Mouse (Mus musculus) hindbrain, postnatal 0 days (tissue): ENCODE measurements around the gene Lpar6. TPM values are rescaled to one million over a fixed set of nuclear protein-coding genes. Genes with fewer than 3 reads are reported as not detected.

Experiments used
- ATAC-seq: fragments of 200-750 bp; cut with Nextera tagmentation; 2 replicates; pipeline ENCODE4 v1.8.0; 2017; ENCODE audit warnings: mild to moderate bottlenecking, moderate TSS enrichment, moderate library complexity
- DNase-seq: peaks from one replicate; pipeline ENCODE4 v3.0.0-alpha.2; 2015; ENCODE audit warnings: low spot score
- H3K27ac ChIP-seq: fragments of 300-500 bp; sonication (generic); 2 replicates; pipeline ENCODE4 v1.5.1; 2014; ENCODE audit warnings: mild to moderate bottlenecking
- H3K27me3 ChIP-seq: fragments of 300-500 bp; sonication (generic); 2 replicates; pipeline ENCODE4 v1.6.1; 2014; ENCODE audit warnings: low read length, mixed read lengths; ENCODE audit not compliant: insufficient read depth
- H3K36me3 ChIP-seq: fragments of 300-500 bp; sonication (generic); 2 replicates; pipeline ENCODE4 v1.6.1; 2014; ENCODE audit warnings: low read length, mixed read lengths; ENCODE audit not compliant: insufficient read depth
- H3K4me1 ChIP-seq: fragments of 300-500 bp; sonication (generic); 2 replicates; pipeline ENCODE4 v1.6.1; 2014; ENCODE audit warnings: antibody characterized with exemption, low read length, mixed read lengths; ENCODE audit not compliant: insufficient read depth
- H3K4me2 ChIP-seq: fragments of 300-500 bp; sonication (generic); 2 replicates; pipeline ENCODE4 v1.6.1; 2014; ENCODE audit warnings: low read depth, mild to moderate bottlenecking, low read length, moderate library complexity, mixed read lengths
- H3K4me3 ChIP-seq: fragments of 300-500 bp; sonication (generic); 2 replicates; pipeline ENCODE4 v1.5.1; 2014; ENCODE audit warnings: low read length
- H3K9ac ChIP-seq: fragments of 300-500 bp; sonication (generic); replicated peaks from 2 replicates; pipeline ENCODE4 v1.6.1; 2014; ENCODE audit warnings: mild to moderate bottlenecking, low read length, moderate library complexity, mixed read lengths
- H3K9me3 ChIP-seq: fragments of 300-500 bp; sonication (generic); 2 replicates; pipeline ENCODE4 v1.6.1; 2016; ENCODE audit warnings: low read length, mixed read lengths
- CTCF ChIP-seq: IDR thresholded peaks from 2 replicates; pipeline ENCODE4 v1.5.1; 2016; ENCODE audit warnings: antibody characterized with exemption, control low read depth, low read depth
- WGBS: fragments of 180-500 bp; shearing (Covaris S2); extraction: QIAGEN DNeasy Blood & Tissue Kit; methylation state at CpG from one replicate; pipeline ENCODE4 v1.1.7; 2014; 5-methylcytosine and 5-hydroxymethylcytosine counted together
- polyA plus RNA-seq: library from polyadenylated mRNA; unstranded; fragments of >200 nt; fragmentation: Nextera tagmentation; extraction: Ambion mirVana; gene quantifications from 2 replicates; pipeline ENCODE4 v1.2.1, GENCODE M21; 2015
- total RNA-seq: library from RNA; depleted of rRNA; stranded (reverse); fragments of >200 nt; gene quantifications from 2 replicates; pipeline ENCODE4 v1.2.3, GENCODE M21; 2014; rRNA removed

Gene Lpar6
- 2.9 and 3.6 TPM in 2 replicates for total RNA-seq
- polyA plus RNA-seq: 2.6 and 2.7 TPM in 2 replicates

- peak within 1 kb of the TSS; percentile 78 for H3K27ac ChIP-seq
- peak within 1 kb of the TSS; percentile 47 for H3K4me3 ChIP-seq
- H3K36me3 ChIP-seq: no peaks in the 10 kb centered on the region
- peak within 1 kb of the TSS; percentile 64 for H3K4me2 ChIP-seq
- H3K27me3 ChIP-seq: no peaks in the 10 kb centered on the region
- peak within 1 kb of the TSS; percentile 55 for H3K9ac ChIP-seq
- DNase-seq (peak; percentile 73), ATAC-seq (peak; percentile 89)
- H3K9me3 ChIP-seq: no peaks in the 10 kb centered on the region
- WGBS: 3% methylated on average over 19 of the region's 19 CpGs
- TF ChIP-seq CTCF: peak; percentile 18; the same call in 1 of the 2 replicates
- H3K4me1 ChIP-seq: no peaks in the 10 kb centered on the region
These were observed at the start of gene Lpar6 for GRCm38 (mm10) chr14:73237848-73238321. Lpar6 (plus strand) TSS chr14:73237895.

GRCm38 (mm10) chr14:73199058-73199457 is 38.6 kb upstream of the Lpar6 start:
- Histone ChIP-seq H3K9me3 (no peaks in the 10 kb centered on the region), H3K4me2 (no peak overlapping the region), H3K4me3 (no peak overlapping the region), H3K27me3 (no peaks in the 10 kb centered on the region), H3K4me1 (no peaks in the 10 kb centered on the region), H3K36me3 (peaks cover 18% of the 10 kb centered on the region), H3K9ac (no peak overlapping the region), H3K27ac (no peak overlapping the region)
- TF ChIP-seq CTCF: no peak
- ATAC-seq (no peak), DNase-seq (no peak)
- WGBS: 72% methylated on average over 5 of the region's 5 CpGs

GRCm38 (mm10) chr14:73201447-73201846 is 36.2 kb upstream of the Lpar6 start:
- no peak for TF ChIP-seq CTCF
- 86% methylated on average over 3 of the region's 3 CpGs for WGBS

DNA sequence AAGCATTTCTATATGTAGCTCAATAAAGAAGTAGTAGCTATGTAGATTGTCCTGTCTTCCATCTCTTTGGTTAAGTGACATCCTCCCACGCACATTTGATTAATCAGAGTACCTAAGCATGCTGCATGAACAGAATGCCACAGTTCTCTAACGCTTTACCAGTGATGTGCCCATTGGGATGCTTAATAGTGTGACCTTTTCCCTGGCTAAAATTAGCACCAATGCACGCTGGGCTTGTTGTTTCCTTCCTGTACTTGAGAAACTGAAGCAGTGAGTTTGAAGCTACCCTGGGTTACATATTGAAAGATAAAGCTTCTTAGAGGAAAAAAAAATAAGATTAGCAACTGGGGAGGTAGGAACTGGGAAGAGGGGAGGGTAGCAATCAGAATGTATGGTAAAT is 33.7 kb upstream of the Lpar6 start:
- no peak for ATAC-seq
- no peaks in the 10 kb centered on the region for H3K36me3 ChIP-seq
- no peak overlapping the region for H3K4me2 ChIP-seq
- 72% methylated on average over 3 of the region's 3 CpGs for WGBS
- H3K9me3 ChIP-seq: no peaks in the 10 kb centered on the region
- no peak for DNase-seq
- TF ChIP-seq CTCF: no peak
- H3K9ac ChIP-seq: no peak overlapping the region
- no peaks in the 10 kb centered on the region for H3K4me1 ChIP-seq
- no peaks in the 10 kb centered on the region for H3K27me3 ChIP-seq
- H3K27ac ChIP-seq: no peak overlapping the region
- no peak overlapping the region for H3K4me3 ChIP-seq

More at GRCm38 (mm10) chr14:73201447-73201846, 36.2 kb upstream of the Lpar6 start:
- ATAC-seq (no peak), DNase-seq (no peak)
- no peak overlapping the region for H3K4me3 ChIP-seq
- H3K36me3 ChIP-seq: peaks cover 15% of the 10 kb centered on the region
- H3K9me3 ChIP-seq: no peaks in the 10 kb centered on the region
- H3K4me1 ChIP-seq: no peaks in the 10 kb centered on the region
- H3K27me3 ChIP-seq: no peaks in the 10 kb centered on the region
- no peak overlapping the region for H3K27ac ChIP-seq
- no peak overlapping the region for H3K9ac ChIP-seq
- H3K4me2 ChIP-seq: no peak overlapping the region

DNA sequence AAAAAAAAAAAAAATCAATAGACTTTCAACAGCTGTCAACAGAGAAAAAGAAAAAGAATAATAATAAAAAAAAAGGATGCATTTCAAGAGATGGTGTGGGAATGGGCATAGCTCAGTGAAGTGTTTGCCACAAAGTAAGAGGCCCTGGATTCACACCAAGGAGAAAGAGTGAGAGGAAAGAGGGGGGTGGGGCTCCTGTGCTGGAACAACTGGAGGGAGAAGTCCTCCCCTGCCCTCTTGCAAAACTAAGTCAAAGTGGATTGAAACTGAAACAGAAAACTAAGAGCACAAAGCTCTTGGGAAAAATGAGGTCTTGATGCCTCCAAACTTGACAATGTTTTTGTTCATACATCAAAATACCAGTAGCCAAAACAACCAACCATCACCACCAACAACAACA is 28.4 kb upstream of the Lpar6 start:
- ATAC-seq (no peak), DNase-seq (no peak)
- no peak overlapping the region for H3K27ac ChIP-seq
- H3K36me3 ChIP-seq: peaks cover 10% of the 10 kb centered on the region; the same call in 1 of the 2 replicates
- no peak overlapping the region for H3K4me3 ChIP-seq
- no peak for TF ChIP-seq CTCF
- H3K9me3 ChIP-seq: no peaks in the 10 kb centered on the region
- no peaks in the 10 kb centered on the region for H3K27me3 ChIP-seq
- no peak overlapping the region for H3K4me2 ChIP-seq
- no peaks in the 10 kb centered on the region for H3K4me1 ChIP-seq
- H3K9ac ChIP-seq: no peak overlapping the region

DNA sequence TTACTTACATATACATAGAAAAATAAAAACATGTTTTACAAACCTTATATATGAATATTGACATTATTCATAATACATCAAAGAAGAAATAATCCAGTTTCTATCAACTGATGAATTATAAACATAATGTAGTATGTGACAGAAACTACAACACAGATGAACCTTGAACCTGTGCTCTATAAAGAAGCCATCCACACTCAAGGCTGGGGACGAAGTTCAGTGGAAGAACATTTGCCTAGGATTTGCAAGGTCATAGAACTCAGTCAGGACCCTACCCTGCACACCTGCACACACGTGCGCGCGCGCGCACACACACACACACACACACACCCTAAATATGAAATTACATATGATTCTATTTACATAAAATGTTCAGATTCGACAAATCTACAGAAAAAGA is 27.5 kb upstream of the Lpar6 start:
- H3K36me3 ChIP-seq: peaks cover 10% of the 10 kb centered on the region; the same call in 1 of the 2 replicates
- H3K27me3 ChIP-seq: no peaks in the 10 kb centered on the region
- no peak overlapping the region for H3K4me3 ChIP-seq
- TF ChIP-seq CTCF: no peak
- H3K4me2 ChIP-seq: no peak overlapping the region
- ATAC-seq (no peak), DNase-seq (no peak)
- no peak overlapping the region for H3K9ac ChIP-seq
- H3K27ac ChIP-seq: no peak overlapping the region
- no peaks in the 10 kb centered on the region for H3K4me1 ChIP-seq
- WGBS: 95% methylated on average over 8 of the region's 8 CpGs
- H3K9me3 ChIP-seq: no peaks in the 10 kb centered on the region

- H3K4me1 ChIP-seq: no peaks in the 10 kb centered on the region
- no peak overlapping the region for H3K4me2 ChIP-seq
- no peaks in the 10 kb centered on the region for H3K9me3 ChIP-seq
- no peak for ATAC-seq
- no peak overlapping the region for H3K27ac ChIP-seq
- H3K9ac ChIP-seq: no peak overlapping the region
- no peak overlapping the region for H3K4me3 ChIP-seq
- no peaks in the 10 kb centered on the region for H3K27me3 ChIP-seq
- TF ChIP-seq CTCF: no peak
- WGBS: 92% methylated on average over 5 of the region's 5 CpGs
- H3K36me3 ChIP-seq: peaks cover 15% of the 10 kb centered on the region; the same call in 1 of the 2 replicates
- no peak for DNase-seq
These were observed 26.2 kb upstream of the Lpar6 start for GRCm38 (mm10) chr14:73211477-73211876.
